Mouse (Mus musculus) hindlimb bud, embryonic 11.5 days (tissue): Measurements from ENCODE around the gene Pllp.

ENCODE experiments used
- DNase-seq: peaks from one replicate; pipeline ENCODE4 v3.0.0-alpha.2; 2012; ENCODE audit warnings: low read depth, low spot score; ENCODE audit errors: extremely low spot score

The Pllp gene

GRCm38 (mm10) chr8:94654994-94655393, 41.1 kb downstream of the Pllp start:
- DNase-seq = no peak

- no peak for DNase-seq
Measured at GRCm38 (mm10) chr8:94652951-94653350, 43.1 kb downstream of the Pllp start.

GRCm38 (mm10) chr8:94649496-94649895, 46.6 kb downstream of the Pllp start:
- DNase-seq = no peak

GRCm38 (mm10) chr8:94646165-94646564, 49.9 kb downstream of the Pllp start:
- no peak for DNase-seq

GRCm38 (mm10) chr8:94645202-94645601, 50.9 kb downstream of the Pllp start:
- DNase-seq = no peak

- no peak for DNase-seq
Measured at GRCm38 (mm10) chr8:94641938-94642337, 54.1 kb downstream of the Pllp start.

GRCm38 (mm10) chr8:94641183-94641582, 54.9 kb downstream of the Pllp start:
- DNase-seq = no peak

- no peak for DNase-seq
Measured at GRCm38 (mm10) chr8:94634211-94634610, 61.9 kb downstream of the Pllp start.

- no peak for DNase-seq
Measured at GRCm38 (mm10) chr8:94633564-94634194, 62.4 kb downstream of the Pllp start.
